Mouse (Mus musculus) right cerebral cortex, adult 18-20 months (tissue): ENCODE data around the gene Olfr1420.
"Not testable (repeated sequence)": the region's sequence is repeated elsewhere in the genome, so short reads cannot be mapped to it uniquely, and the experiment has no call there.

Source experiments
- DNase-seq: peaks from one replicate; pipeline ENCODE4 v3.0.0; 2022; ENCODE audit warnings: mixed read lengths

Olfr1420 gene

GRCm38 (mm10) chr19:11886265-11886664 is at the start of gene Olfr1420:
Gene Olfr1420, plus strand, starts transcription at chr19:11886565.
- DNase-seq, result no peak

- DNase-seq, result no peak
Measured at GRCm38 (mm10) chr19:11839119-11839518, 47.2 kb upstream of the Olfr1420 start, which contains the start of gene Olfr1417. Gene Olfr1417, minus strand, starts transcription at chr19:11839219.

- no peak for DNase-seq
Measured at GRCm38 (mm10) chr19:11846333-11846732, 40.0 kb upstream of the Olfr1420 start.

GRCm38 (mm10) chr19:11852652-11853051 is 33.7 kb upstream of the Olfr1420 start:
- no peak for DNase-seq

- DNase-seq, result no peak
Measured at GRCm38 (mm10) chr19:11854821-11855220, 31.5 kb upstream of the Olfr1420 start.

- DNase-seq, result no peak
Measured at GRCm38 (mm10) chr19:11856506-11856905, 29.9 kb upstream of the Olfr1420 start.

GRCm38 (mm10) chr19:11860966-11861365 is 25.4 kb upstream of the Olfr1420 start, which contains the start of gene Olfr1418:
Gene Olfr1418, minus strand, starts transcription at chr19:11861066.
- no peak for DNase-seq

- no peak for DNase-seq
Measured at GRCm38 (mm10) chr19:11867837-11868236, 18.5 kb upstream of the Olfr1420 start.

- no peak for DNase-seq
Measured at GRCm38 (mm10) chr19:11875006-11875405, 11.4 kb upstream of the Olfr1420 start, which contains the start of gene Olfr1419. Gene Olfr1419, minus strand, starts transcription at chr19:11875106.

- DNase-seq, result not testable (repeated sequence)
Measured at GRCm38 (mm10) chr19:11878404-11878803, 8.0 kb upstream of the Olfr1420 start.

- DNase-seq, result no peak
Measured at GRCm38 (mm10) chr19:11911021-11911420, 24.7 kb downstream of the Olfr1420 start.

GRCm38 (mm10) chr19:11911603-11912002 is 25.2 kb downstream of the Olfr1420 start:
- DNase-seq, result peak; percentile 15

GRCm38 (mm10) chr19:11912037-11912532 is 25.7 kb downstream of the Olfr1420 start, which contains the start of gene Patl1:
Gene Patl1, plus strand, starts transcription at chr19:11912399.
- DNase-seq, result peak; percentile 99

GRCm38 (mm10) chr19:11912533-11913121 is 26.3 kb downstream of the Olfr1420 start:
- peak; percentile 22 for DNase-seq

GRCm38 (mm10) chr19:11915804-11916203 is 29.4 kb downstream of the Olfr1420 start:
- DNase-seq, result no peak

GRCm38 (mm10) chr19:11922068-11922467 is 35.7 kb downstream of the Olfr1420 start:
- DNase-seq, result no peak

GRCm38 (mm10) chr19:11922515-11922914 is 36.1 kb downstream of the Olfr1420 start:
- DNase-seq, result not testable (repeated sequence)

GRCm38 (mm10) chr19:11926380-11926779 is 40.0 kb downstream of the Olfr1420 start:
- no peak for DNase-seq

- no peak for DNase-seq
Measured at GRCm38 (mm10) chr19:11928025-11928748, 41.8 kb downstream of the Olfr1420 start.

- not testable (repeated sequence) for DNase-seq
Measured at GRCm38 (mm10) chr19:11946460-11946859, 60.1 kb downstream of the Olfr1420 start.
